Mouse (Mus musculus) left cerebral cortex, adult 2 months (tissue): ENCODE data around the gene Scgb3a1. TPM values are rescaled to one million over a fixed set of nuclear protein-coding genes. Genes with fewer than 3 reads are reported as not detected.

Experiments used
- DNase-seq, 2 experiments: peaks; one replicate each; pipeline ENCODE4 v3.0.0; 2021 to 2022; ENCODE audit warnings: low spot score in 2 of 2, mixed read lengths in 1 of 2; ENCODE audit errors: extremely low spot score in 1 of 2
- H3K27ac ChIP-seq: fragments of 200-600 bp; 2 replicates; pipeline ENCODE4 v1.8.1; 2022
- H3K4me3 ChIP-seq: fragments of 200-600 bp; 2 replicates; pipeline ENCODE4 v1.8.1; 2022
- CTCF ChIP-seq: fragments of 200-600 bp; IDR thresholded peaks from 2 replicates; pipeline ENCODE4 v1.8.1; 2022; ENCODE audit warnings: antibody characterized with exemption, mild to moderate bottlenecking, moderate library complexity
- intact Hi-C: fragments of 180-260 bp; cut with DNase I; formaldehyde crosslinking; loops from one replicate; pipeline ENCODE4 v1.15.1; 2025
- long read RNA-seq, 2 experiments: library from polyadenylated mRNA; stranded (forward); transcript quantifications; one replicate each; pipeline ENCODE4 v2.0.0; 2021; ENCODE audit warnings: borderline mapping rate in 2 of 2
- total RNA-seq, 2 experiments: library from RNA; stranded (reverse); gene quantifications; 2 replicates each; pipeline ENCODE4 v1.2.3; 2021

The Scgb3a1 gene
- not detected for total RNA-seq
- long read RNA-seq, experiment 1, result 0 reads
- long read RNA-seq, experiment 2, result 0 reads

GRCm38 (mm10) chr11:49663310-49663709 is at the start of gene Scgb3a1:
Gene Scgb3a1, plus strand, starts transcription at chr11:49663610.
- TF ChIP-seq CTCF, result no peak
- intact Hi-C loops, result no loop called here
- no peak for DNase-seq

GRCm38 (mm10) chr11:49615856-49616725 is 47.3 kb upstream of the Scgb3a1 start:
- Histone ChIP-seq H3K4me3 (no peak overlapping the region), H3K27ac (no peak overlapping the region)
- TF ChIP-seq CTCF, result no peak
- intact Hi-C loops, result no loop called here
- DNase-seq, result no peak

More at GRCm38 (mm10) chr11:49663310-49663709, at the start of gene Scgb3a1:
- Histone ChIP-seq H3K4me3 (no peak within 1 kb of the TSS), H3K27ac (no peak within 1 kb of the TSS)

GRCm38 (mm10) chr11:49618476-49618875 is 44.9 kb upstream of the Scgb3a1 start:
- Histone ChIP-seq H3K27ac (no peak overlapping the region), H3K4me3 (no peak overlapping the region)
- TF ChIP-seq CTCF, result no peak
- DNase-seq, result no peak
- intact Hi-C loops, result no loop called here

- TF ChIP-seq CTCF, result no peak
- DNase-seq, result no peak
- Histone ChIP-seq H3K27ac (no peak overlapping the region), H3K4me3 (no peak overlapping the region)
- intact Hi-C loops, result no loop called here
Measured at GRCm38 (mm10) chr11:49621953-49622352, 41.5 kb upstream of the Scgb3a1 start.

GRCm38 (mm10) chr11:49624156-49624555 is 39.3 kb upstream of the Scgb3a1 start:
- TF ChIP-seq CTCF, result no peak
- no peak for DNase-seq
- Histone ChIP-seq H3K4me3 (no peak overlapping the region), H3K27ac (no peak overlapping the region)
- intact Hi-C loops, result no loop called here

DNA sequence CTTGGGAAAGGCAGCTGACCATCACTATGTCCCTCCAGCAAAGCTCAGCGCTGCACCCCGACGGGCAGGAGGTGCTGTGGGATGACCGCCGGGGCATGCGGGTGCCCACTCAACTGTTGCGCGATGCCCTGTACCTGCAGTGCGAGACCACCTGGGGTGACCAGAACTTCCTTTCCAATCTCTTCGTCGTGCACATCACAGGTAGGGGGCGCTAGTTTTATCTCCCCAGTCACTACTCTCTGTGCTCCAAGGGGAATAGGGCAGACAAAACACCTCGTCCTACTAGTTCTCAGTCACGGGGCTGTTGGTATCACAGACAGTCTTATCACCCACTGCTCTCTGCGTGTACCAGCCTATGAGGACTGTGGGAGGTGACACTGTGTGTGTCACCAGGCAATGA is 37.5 kb upstream of the Scgb3a1 start:
- Histone ChIP-seq H3K27ac (no peak overlapping the region), H3K4me3 (no peak overlapping the region)
- no peak for DNase-seq
- intact Hi-C loops, result no loop called here
- TF ChIP-seq CTCF, result peak; percentile 19

GRCm38 (mm10) chr11:49626748-49627147 is 36.7 kb upstream of the Scgb3a1 start:
- no peak overlapping the region for H3K27ac ChIP-seq
- intact Hi-C loops, result no loop called here
- TF ChIP-seq CTCF, result no peak
- DNase-seq, result no peak
- no peak overlapping the region for H3K4me3 ChIP-seq

- H3K27ac ChIP-seq, result no peak overlapping the region
- intact Hi-C loops, result no loop called here
- no peak for DNase-seq
- no peak overlapping the region for H3K4me3 ChIP-seq
- peak; percentile 32 for TF ChIP-seq CTCF
Measured at GRCm38 (mm10) chr11:49631154-49631553, 32.3 kb upstream of the Scgb3a1 start.

GRCm38 (mm10) chr11:49632256-49632655 is 31.2 kb upstream of the Scgb3a1 start:
- no peak overlapping the region for H3K27ac ChIP-seq
- H3K4me3 ChIP-seq, result no peak overlapping the region
- no peak for DNase-seq
- no peak for TF ChIP-seq CTCF
- intact Hi-C loops, result no loop called here

- TF ChIP-seq CTCF, result no peak; the same call in 1 of the 2 replicates
- DNase-seq, result no peak
- peak overlapping the region; percentile 11 for H3K4me3 ChIP-seq
- intact Hi-C loops, result no loop called here
- no peak overlapping the region for H3K27ac ChIP-seq
Measured at GRCm38 (mm10) chr11:49634101-49634500, 29.3 kb upstream of the Scgb3a1 start.

- H3K4me3 ChIP-seq, result no peak overlapping the region
- no peak for TF ChIP-seq CTCF
- intact Hi-C loops, result no loop called here
Measured at GRCm38 (mm10) chr11:49635671-49636070, 27.7 kb upstream of the Scgb3a1 start.

DNA sequence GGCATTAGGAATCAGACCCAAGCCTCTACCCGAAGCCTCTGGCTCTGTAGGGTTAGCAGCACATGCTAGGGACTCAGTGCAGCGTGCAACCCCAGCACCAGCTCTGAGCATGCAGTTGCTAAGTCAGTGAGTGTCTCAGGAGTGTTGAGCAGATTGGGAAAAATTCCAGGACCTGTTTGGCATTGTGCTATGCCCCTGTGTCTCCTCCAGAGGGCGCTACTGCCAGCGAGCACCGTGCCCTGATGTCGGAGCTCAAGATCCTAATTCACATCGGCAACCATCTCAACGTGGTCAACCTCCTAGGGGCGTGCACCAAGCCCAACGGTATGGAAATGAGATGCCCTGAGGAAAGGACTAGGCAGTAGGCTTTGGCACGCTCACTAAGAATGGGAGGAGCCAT is 27.0 kb upstream of the Scgb3a1 start:
- H3K4me3 ChIP-seq, result no peak overlapping the region
- no peak overlapping the region for H3K27ac ChIP-seq
- peak; percentile 58 for TF ChIP-seq CTCF
- no peak for DNase-seq
- intact Hi-C loops, result no loop called here

More at GRCm38 (mm10) chr11:49635671-49636070, 27.7 kb upstream of the Scgb3a1 start:
- H3K27ac ChIP-seq, result no peak overlapping the region
- no peak for DNase-seq

GRCm38 (mm10) chr11:49645677-49646076 is 17.7 kb upstream of the Scgb3a1 start:
- intact Hi-C loops, result no loop called here
- TF ChIP-seq CTCF, result no peak
- DNase-seq, result no peak
- no peak overlapping the region for H3K27ac ChIP-seq
- no peak overlapping the region for H3K4me3 ChIP-seq
